Mouse (Mus musculus): Measurements from ENCODE around the gene Zc3h12d. TPM values are rescaled to one million over a fixed set of nuclear protein-coding genes. Genes with fewer than 3 reads are reported as not detected.
"Not testable (repeated sequence)": the region's sequence is repeated elsewhere in the genome, so short reads cannot be mapped to it uniquely, and the experiment has no call there.

Zc3h12d gene
- total RNA-seq, 2 experiments from 2014 or later = 0.38 to 0.42 TPM

DNA sequence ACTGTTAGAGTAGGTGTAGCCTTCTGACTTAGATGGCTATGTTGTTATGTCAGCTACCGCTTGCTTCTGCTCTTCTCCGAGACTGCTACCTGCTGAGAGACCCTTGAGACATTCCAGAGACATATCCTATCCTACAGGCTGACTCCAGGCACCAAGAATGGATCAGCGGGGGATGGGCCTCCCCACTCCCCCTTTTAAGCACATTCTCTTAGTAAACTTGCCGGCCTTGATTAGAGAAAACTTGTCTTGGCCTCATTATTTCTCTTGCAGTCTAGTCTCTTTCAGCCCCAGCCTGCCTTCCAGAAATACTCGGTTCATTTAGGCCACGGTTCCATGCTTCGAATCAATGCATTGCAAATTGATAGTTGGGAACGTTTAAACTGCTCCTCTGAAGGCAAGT, 37.5 kb downstream of the Zc3h12d start:
- no peak for DNase-seq
- intact Hi-C loops (cut with DNase I) = no loop called here

DNA sequence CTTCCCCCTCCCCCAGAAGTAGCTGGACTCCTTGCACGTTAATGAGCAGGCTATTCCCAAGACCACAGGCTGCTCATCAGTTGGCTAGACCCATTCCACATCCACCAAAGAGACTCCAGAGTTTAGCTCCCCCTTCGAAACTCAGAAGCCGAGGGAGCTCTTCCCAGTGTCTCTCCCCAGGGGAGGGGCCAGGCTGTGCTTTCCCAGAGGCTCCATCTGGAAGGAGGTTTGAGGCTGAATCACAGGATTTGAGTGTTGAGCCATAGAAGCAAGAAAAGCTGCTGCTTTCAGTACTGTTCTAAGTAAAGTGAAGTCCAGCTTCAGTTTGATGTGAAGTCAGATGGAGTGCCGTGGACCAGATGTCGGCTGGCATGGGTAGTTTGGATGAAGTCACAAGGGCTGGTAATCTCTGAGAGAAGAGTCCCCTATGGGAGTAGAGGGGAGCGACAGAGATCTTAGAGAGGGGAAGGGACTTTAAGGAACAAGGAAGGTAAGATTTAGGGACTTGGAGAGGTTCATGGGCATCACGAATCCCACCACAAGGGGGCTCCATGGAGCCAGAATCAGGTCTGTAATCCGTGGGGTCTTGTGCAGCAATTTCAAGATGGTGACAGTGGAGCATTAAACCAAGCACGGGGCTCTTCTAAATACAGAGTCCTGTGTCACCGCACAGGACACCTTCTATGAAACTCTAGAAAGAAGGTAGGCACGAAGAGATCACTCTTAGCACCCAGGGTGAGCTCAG, 38.5 kb downstream of the Zc3h12d start:
- intact Hi-C loops (cut with DNase I) = no loop called here
- peak; percentile 30 to 31 for DNase-seq

DNA sequence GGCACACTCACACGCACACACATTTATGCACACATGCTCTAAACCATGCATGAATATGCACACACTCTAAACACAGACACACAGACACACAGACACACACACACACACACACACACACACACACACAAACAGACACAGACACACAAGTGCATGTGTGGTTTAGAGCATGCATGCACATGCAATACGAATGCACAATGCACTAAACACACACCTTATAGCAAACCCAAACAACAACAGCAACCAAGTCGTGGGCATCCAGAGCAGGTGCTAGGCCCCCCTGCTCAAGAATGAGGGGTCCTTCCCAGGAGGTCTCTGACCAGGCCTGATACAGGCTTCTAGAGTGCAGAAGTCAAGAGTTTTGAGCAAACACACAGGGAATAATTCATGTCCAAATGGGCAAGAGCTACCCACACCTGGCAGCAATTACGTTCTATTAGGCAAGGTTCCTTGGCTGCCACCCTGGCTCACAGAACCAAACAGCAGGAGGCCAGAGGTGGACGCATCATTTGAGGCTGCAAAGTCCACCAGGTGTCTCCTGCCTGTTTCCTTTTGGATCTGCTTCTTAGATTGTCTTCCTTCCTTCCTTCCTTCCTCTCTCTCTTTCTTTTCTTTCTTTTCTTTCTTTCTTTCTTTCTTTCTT, 39.2 kb downstream of the Zc3h12d start:
- no peak for DNase-seq
- intact Hi-C loops (cut with DNase I) = no loop called here

DNA sequence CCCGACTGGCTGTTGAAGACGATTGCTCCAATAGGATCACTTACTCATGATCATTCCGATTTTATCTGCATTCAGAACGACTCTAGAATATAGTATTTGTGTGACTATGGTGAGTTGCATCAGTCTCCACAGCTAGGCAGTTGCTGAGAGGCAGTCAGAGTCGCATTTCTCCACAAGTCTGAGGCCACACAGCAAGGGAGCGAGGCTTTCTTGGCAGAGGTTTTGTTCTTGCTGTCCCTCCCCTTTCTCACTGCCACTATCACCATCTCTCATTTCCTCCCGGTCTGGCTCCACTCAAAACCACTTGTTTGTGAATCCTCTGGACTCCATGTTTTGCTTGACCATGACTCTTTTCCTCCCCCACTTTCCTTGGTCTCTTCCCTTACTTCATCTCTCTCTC, 41.9 kb downstream of the Zc3h12d start:
- no peak for DNase-seq
- intact Hi-C loops (cut with DNase I) = no loop called here

DNA sequence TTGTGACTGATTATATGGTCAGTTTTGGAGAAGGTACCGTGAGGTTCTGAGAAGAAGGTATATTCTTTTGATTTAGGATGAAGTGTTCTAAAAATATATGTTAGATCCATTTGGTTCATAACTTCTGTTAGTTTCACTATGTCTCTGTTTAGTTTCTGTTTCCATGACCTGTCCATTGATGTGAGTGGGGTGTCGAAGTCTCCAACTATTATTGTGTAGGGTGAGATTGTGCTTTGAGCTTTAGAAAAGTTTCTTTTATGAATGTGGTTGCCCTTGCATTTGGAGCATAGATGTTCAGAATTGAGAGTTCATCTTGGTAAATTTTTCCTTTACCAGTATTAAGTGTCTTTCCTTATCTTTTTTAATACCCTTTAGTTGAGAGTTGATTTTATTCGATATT, 48.0 kb downstream of the Zc3h12d start:
- intact Hi-C loops (cut with DNase I) = loop anchor here (10.0 kb wide), 1 partner anchor 835 kb away; no protein-coding TSS in a partner anchor
- not testable (repeated sequence) for DNase-seq

DNA sequence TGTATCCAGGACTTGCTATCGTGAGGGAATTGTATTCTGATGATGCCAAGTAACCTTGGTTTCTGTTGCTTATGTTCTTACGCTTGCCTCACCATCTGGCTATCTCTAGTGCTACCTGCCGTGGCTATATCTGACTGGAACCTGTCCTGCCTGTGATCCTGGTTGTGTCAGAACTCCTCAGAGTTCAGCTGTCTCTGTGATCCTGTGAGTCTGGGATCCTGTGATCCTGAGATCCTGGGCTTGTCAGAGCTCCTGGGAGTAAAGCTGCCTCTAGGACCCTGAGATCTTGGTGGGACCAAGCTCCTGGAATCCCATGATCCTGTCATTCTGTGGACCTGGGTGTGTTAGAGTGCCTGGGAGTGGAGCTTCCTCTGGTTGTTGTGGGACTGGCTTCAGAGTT, 49.7 kb downstream of the Zc3h12d start:
- intact Hi-C loops (cut with DNase I) = loop anchor here (10.0 kb wide), 1 partner anchor 833 kb away; no protein-coding TSS in a partner anchor

DNA sequence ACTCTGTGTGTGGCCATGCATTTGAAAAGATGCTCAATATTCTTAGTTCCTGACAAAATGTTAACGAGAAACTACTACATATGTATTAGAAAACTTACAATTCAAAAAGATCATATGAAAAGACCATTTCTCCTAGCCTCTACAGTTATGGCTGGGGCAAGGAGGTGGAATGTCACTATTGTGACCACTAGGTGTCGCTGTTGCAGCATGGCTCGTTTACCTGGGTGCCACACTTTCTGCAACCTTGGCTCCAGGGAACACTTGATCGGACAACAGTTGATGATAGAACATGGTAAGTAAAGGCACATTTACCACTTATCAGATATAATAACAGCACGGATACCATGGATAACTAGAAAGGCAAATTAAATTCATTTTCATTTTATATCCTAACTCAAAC, 51.3 kb downstream of the Zc3h12d start:
- intact Hi-C loops (cut with DNase I) = loop anchor here (1.0 to 10.0 kb wide), 4 partner anchors 73 to 831 kb away; no protein-coding TSS in a partner anchor
- DNase-seq = peak; percentile 67 to 81

More for the DNA sequence above, 49.7 kb downstream of the Zc3h12d start:
- no peak for DNase-seq

DNA sequence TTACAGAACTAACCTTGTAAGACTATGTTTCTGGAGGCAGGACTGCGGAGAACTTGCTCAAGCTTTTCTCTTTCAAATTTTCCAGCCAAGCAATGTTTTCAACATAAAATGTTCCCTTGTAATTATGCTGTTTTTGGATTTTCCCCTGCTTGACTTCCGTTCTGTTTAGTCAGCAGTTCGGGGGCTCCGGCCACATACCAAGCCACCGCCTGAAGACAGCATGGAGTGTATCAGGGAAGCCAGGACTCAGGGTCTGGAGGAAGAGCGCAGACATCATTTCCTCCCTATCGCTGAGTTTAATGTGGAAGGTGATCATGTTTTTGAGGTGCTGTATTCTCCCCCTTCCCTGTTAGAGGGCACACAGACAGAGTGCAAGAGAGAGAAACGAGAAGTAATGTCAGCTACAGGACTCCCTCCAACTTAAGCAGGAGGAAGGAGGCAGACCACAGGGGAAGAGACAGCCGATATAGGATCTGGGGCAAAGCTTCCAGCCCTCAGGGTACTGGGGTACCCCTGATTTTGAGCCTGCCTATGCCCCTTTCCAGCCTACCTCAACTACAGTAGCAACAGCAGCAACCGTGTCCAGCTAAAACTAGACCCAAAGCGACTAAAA, 56.1 kb downstream of the Zc3h12d start:
- intact Hi-C loops (cut with DNase I) = loop anchor here (10.0 kb wide), 1 partner anchor 826 kb away; no protein-coding TSS in a partner anchor
- DNase-seq = no peak

DNA sequence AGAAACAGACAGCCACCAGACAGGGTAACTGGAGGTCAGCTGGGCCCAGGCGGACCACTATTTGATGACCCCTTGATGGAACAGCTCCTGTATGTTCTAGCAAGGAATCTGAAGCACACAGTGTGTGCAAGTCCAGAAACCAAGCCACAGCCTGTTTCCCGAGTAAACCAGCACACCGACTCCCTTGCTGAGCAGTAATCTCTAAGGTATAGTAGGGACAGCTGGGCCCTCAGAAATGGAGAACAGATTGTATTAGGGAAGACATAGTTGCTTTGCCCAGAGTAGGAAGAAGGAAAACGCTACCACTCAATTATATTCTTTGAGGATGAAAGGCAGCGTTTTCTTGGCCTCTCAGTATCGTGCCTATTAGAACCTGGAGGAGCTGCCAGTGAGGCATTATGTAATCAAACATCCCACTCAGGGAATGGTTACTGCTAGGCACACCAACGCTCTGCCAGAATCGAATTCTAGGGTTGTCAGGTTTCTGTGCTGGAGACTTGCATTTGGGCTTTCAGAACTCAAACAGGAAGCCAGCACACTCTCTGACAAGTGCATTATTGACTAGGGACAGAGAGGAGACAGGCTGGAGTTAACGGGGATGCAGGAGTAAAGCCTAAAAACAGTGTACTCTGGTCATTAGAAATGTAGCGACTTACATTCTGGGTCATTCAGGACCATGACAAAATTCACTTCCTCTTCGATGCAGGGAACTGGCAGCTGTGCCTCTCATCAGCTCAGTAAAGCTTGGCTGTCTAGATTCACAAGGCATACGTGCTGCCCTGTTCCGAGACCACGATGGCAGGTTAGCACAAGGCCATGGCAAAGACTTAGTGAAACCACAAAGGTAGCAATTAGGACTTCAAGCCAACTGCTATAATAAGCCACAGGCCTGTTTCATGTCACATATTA, 68.7 kb downstream of the Zc3h12d start:
- intact Hi-C loops (cut with DNase I) = no loop called here
- no peak for DNase-seq

DNA sequence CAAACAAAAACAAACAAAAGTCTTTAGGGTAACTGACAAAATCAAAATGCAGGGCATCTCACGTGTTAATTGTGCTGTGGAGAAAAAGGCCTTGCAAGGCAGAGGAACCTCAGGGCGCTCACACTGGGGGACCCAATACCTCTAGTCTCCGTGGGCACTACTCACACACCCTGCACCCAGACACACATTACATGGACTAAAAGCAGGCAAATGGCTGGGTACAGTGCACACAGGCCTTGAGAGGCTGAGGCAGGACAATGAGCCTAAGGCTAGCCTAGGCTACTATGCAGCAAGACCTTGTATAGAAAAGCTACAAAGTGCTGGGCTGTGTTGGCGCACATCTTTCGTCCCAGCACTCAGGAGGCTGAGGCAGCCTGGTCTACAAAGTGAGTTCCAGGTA, 71.9 kb downstream of the Zc3h12d start:
- no peak for DNase-seq
- intact Hi-C loops (cut with DNase I) = no loop called here

DNA sequence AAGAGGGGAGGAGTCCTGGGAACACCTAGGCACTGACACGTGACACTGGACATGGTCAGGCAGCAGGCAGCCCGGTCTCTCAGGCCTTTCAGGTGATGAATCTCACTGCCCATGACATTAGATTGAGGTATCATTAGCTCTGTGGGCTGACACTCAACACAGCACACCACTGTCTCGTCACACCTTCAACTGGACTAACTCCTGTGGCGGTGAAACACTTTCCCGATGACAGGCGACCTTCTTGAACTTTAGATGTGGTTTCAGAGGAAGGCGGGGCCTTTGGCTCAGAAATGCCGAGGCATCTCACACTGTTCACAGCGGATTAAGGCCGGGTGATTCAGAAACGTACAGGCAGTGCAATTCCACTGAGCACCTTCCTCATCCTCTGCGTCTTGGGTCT, 74.9 kb downstream of the Zc3h12d start:
- intact Hi-C loops (cut with DNase I) = no loop called here

DNA sequence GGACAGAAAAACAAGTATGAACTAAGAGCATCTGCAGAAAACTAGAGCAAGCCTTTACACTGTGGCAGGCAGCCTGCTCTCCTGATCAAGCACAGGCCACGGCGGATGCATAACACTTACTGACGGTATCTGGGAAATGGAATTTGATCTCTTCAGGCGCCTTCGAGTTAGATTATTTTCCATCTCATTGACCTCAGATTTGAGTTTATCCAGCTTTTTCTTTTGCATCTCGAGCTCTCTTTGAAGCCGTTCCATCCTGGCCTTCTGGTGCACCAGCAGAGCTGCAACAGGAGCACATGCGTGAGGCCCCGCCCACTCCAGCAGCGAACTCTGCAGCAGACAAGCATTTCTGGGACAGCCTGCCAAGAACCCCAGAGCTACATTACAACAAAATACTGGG, 79.0 kb downstream of the Zc3h12d start:
- intact Hi-C loops (cut with DNase I) = loop anchor here (2.0 kb wide), 1 partner anchor 44 kb away; no protein-coding TSS in a partner anchor
- DNase-seq = no peak

More for the DNA sequence above, 74.9 kb downstream of the Zc3h12d start:
- DNase-seq = no peak

Small RNA genes within 50 kb of the gene (microRNA-seq; reads per million reads assigned to microRNA genes)
- gene Mir5104 (ENCODE audit: borderline number of aligned reads in 2 of 2) = 1.4 to 5.4 reads per million in 2 experiments

Other genes starting within 250 kb of the Zc3h12d start
- gene Lrp11, start 242.7 kb upstream of the Zc3h12d start, total RNA-seq (2021) = 1 to 10 TPM; 1.6 to 2.4 TPM
- gene Nup43, start 165.0 kb upstream of the Zc3h12d start, total RNA-seq (2021) = 1 to 10 TPM; 5.3 to 5.5 TPM
- gene Pcmt1, start 151.3 kb upstream of the Zc3h12d start, total RNA-seq (2021) = 10 to 100 TPM; 92.8 to 95.6 TPM
- gene Lats1, start 151.3 kb upstream of the Zc3h12d start, total RNA-seq (2021) = 10 to 100 TPM; 11.6 to 13.0 TPM
- gene Katna1, start 106.5 kb upstream of the Zc3h12d start, total RNA-seq (2021) = 10 to 100 TPM; 11.7 to 14.2 TPM
- 100 to 1,000 TPM; 111 to 119 TPM for gene Ginm1, start 39.6 kb upstream of the Zc3h12d start, total RNA-seq (2021)
- gene Ppil4, start 39.6 kb upstream of the Zc3h12d start, total RNA-seq (2021) = 10 to 100 TPM; 14.9 to 15.7 TPM
- gene Tab2, start 123.8 kb downstream of the Zc3h12d start, total RNA-seq (2021) = 10 to 100 TPM; 43.3 to 45.7 TPM

All from heart, postnatal 36 days (tissue).